Mouse (Mus musculus): ENCODE data around the gene Dqx1. TPM values are rescaled to one million over a fixed set of nuclear protein-coding genes. Genes with fewer than 3 reads are reported as not detected.

The Dqx1 gene
- 1.8 and 2.0 TPM in 2 replicates for polyA plus RNA-seq (2016; fragmentation: Nextera tagmentation; extraction: Ambion mirVana)

DNA sequence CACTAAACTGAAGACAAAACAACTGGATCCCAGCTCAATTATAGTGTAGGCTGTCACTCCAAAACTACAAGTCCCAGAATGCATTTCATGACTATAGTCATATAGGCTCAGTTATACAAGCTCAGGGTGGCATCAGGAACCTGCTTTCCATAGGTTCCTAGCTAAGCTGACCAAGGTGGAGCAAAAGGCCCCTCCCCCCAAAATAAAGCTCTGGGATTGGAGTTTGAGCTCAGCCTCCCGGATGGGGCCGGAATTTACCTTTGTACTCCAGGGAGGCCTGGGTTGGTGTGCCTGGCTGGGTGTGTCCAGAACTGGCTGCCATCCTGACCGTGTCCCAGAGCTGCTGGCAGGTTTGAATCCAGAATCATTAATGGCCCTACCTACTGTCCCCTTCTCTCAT lies at the start of gene Dqx1:
Gene Dqx1, plus strand, starts transcription at position 55 of the 400 bp plus-strand sequence.
- DNase-seq (ENCODE audit: low spot score), result no peak
- peaks cover 25% of the 10 kb centered on the region for H3K36me3 ChIP-seq
- no peaks in the 10 kb centered on the region for H3K9me3 ChIP-seq (replicated peaks)
- no peak within 1 kb of the TSS for H3K27ac ChIP-seq (replicated peaks)
- H3K4me1 ChIP-seq, result peaks cover 28% of the 10 kb centered on the region
- 0 out of 2 replicates have a peak within 1 kb of the TSS, but pooled peaks have one; percentile 97 for H3K4me3 ChIP-seq
- WGBS, result 57% methylated on average over 3 of the region's 3 CpGs
- H3K27me3 ChIP-seq (ENCODE audit: low read depth, poor library complexity, severe bottlenecking), result peaks cover 39% of the 10 kb centered on the region

DNA sequence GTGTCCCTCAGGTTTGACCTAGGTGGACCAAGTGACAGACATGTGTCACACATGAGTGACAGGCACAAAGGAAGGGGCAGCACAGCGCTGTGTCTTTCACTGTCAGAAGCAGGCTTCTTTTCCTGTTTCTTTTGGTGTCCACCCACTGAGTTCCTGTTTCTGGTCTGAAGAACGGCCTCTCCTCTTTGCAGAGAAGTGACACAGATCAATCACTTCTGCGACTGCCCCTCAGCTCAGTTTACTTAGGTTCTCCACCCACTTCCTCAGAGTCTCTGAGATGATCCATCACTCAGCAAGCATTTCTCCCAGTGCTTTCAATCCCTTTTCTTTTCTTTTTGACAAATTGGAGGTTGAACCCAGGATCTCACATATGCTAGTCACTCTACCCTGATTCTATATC lies 49.0 kb upstream of the Dqx1 start:
- Histone ChIP-seq H3K36me3 (no peaks in the 10 kb centered on the region), H3K4me3 (no peak overlapping the region), H3K27me3 (ENCODE audit: low read depth, poor library complexity, severe bottlenecking) (no peaks in the 10 kb centered on the region), H3K9me3 (replicated peaks) (no peaks in the 10 kb centered on the region), H3K4me1 (peaks cover 6% of the 10 kb centered on the region), H3K27ac (replicated peaks) (no peak overlapping the region)
- WGBS, result 75% methylated on average over 3 of the region's 3 CpGs
- no peak for DNase-seq (ENCODE audit: low spot score)

DNA sequence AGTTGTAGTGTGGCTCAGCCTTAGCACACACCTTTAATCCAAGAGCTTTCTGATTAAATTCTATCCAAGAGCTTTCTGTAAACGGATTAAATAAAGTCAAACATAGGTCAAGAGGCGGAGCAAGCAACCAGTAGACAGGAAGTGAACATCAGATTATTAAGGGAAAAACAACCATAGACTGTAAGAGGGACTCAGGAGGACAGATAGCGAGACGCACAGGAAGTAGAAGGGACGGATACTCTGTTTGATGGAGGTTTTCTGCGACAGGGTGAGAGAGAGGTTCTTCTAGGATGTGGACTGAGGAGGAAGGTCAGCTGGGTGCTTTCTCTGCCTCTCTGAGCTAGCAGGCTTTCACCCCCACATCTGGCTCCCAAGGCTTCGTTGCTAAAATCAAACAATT lies 47.6 kb upstream of the Dqx1 start:
- H3K9me3 ChIP-seq (replicated peaks), result no peaks in the 10 kb centered on the region
- WGBS, result 84% methylated on average over 7 of the region's 7 CpGs
- H3K27ac ChIP-seq (replicated peaks), result no peak overlapping the region
- no peak overlapping the region for H3K4me3 ChIP-seq
- H3K4me1 ChIP-seq, result peaks cover 2% of the 10 kb centered on the region
- no peak for DNase-seq (ENCODE audit: low spot score)
- no peaks in the 10 kb centered on the region for H3K36me3 ChIP-seq
- no peaks in the 10 kb centered on the region for H3K27me3 ChIP-seq (ENCODE audit: low read depth, poor library complexity, severe bottlenecking)

DNA sequence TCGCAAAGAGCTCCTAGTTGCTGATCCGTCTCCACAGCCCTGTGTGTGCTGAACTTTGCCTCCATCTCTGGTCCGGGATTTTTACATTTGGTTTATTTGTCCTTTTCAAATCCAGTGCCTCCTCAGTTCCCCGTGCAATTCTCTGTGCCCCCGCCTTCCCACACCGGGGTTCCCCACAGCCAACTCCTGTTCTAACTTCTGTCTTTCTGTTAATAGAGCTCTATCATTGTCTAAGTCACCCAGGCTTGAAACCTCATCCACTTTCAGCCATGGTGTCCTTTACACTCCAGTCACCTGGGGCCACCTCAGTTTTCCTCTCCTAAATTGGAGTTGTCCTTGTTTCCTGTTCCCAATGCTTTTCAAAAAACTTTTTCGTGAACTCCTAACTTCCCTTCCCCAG lies 46.4 kb upstream of the Dqx1 start:
- Histone ChIP-seq H3K27ac (replicated peaks) (no peak overlapping the region), H3K27me3 (ENCODE audit: low read depth, poor library complexity, severe bottlenecking) (no peaks in the 10 kb centered on the region), H3K4me3 (no peak overlapping the region), H3K4me1 (no peaks in the 10 kb centered on the region), H3K36me3 (no peaks in the 10 kb centered on the region), H3K9me3 (replicated peaks) (no peaks in the 10 kb centered on the region)
- WGBS, result 85% methylated on average over 7 of the region's 7 CpGs
- DNase-seq (ENCODE audit: low spot score), result no peak

DNA sequence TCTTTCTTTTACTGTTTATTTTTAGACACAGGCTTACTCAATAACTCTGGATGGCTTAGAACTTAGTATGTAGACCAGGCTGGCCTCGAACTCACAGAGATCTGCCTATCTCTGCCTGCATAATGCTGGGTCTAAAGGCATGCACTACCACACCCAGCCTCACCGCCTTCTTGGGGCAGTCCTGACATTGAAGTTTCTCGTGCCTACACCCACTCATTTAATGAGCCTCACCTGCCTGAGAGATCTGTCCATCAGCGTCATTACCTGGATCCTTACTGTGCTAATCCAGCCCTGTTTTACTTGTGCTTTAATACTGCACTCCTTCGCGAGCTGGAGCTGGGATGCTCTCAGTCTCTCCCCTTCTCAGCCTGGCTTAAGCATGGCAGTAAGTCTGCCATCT lies 45.9 kb upstream of the Dqx1 start:
- no peak overlapping the region for H3K4me3 ChIP-seq
- no peaks in the 10 kb centered on the region for H3K36me3 ChIP-seq
- no peak overlapping the region for H3K27ac ChIP-seq (replicated peaks)
- no peaks in the 10 kb centered on the region for H3K4me1 ChIP-seq
- H3K27me3 ChIP-seq (ENCODE audit: low read depth, poor library complexity, severe bottlenecking), result no peaks in the 10 kb centered on the region
- 81% methylated on average over 6 of the region's 6 CpGs for WGBS
- H3K9me3 ChIP-seq (replicated peaks), result no peaks in the 10 kb centered on the region
- DNase-seq (ENCODE audit: low spot score), result no peak

DNA sequence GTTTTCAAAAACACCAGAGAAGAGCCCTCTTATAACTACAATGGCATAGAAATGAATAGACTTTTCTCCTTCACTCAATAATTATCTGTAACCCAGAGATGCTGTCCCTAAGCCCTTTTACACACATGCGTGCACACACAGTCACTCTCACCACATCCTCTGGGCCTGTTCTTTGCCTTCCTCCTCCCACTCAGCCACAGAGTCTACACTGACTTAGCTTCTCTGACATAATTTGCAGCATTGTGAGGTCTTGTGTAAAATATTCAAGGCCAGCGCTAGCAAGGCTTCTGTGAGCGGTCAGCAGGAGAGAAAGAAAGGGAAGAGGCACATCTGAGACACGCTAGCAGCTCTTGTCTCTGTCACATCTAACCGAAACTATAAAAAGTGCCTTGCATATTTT lies 44.2 kb upstream of the Dqx1 start:
- H3K27ac ChIP-seq (replicated peaks), result no peak overlapping the region
- H3K4me1 ChIP-seq, result no peaks in the 10 kb centered on the region
- H3K9me3 ChIP-seq (replicated peaks), result no peaks in the 10 kb centered on the region
- DNase-seq (ENCODE audit: low spot score), result no peak
- no peaks in the 10 kb centered on the region for H3K27me3 ChIP-seq (ENCODE audit: low read depth, poor library complexity, severe bottlenecking)
- no peaks in the 10 kb centered on the region for H3K36me3 ChIP-seq
- WGBS, result 86% methylated on average over 5 of the region's 5 CpGs
- H3K4me3 ChIP-seq, result no peak overlapping the region

DNA sequence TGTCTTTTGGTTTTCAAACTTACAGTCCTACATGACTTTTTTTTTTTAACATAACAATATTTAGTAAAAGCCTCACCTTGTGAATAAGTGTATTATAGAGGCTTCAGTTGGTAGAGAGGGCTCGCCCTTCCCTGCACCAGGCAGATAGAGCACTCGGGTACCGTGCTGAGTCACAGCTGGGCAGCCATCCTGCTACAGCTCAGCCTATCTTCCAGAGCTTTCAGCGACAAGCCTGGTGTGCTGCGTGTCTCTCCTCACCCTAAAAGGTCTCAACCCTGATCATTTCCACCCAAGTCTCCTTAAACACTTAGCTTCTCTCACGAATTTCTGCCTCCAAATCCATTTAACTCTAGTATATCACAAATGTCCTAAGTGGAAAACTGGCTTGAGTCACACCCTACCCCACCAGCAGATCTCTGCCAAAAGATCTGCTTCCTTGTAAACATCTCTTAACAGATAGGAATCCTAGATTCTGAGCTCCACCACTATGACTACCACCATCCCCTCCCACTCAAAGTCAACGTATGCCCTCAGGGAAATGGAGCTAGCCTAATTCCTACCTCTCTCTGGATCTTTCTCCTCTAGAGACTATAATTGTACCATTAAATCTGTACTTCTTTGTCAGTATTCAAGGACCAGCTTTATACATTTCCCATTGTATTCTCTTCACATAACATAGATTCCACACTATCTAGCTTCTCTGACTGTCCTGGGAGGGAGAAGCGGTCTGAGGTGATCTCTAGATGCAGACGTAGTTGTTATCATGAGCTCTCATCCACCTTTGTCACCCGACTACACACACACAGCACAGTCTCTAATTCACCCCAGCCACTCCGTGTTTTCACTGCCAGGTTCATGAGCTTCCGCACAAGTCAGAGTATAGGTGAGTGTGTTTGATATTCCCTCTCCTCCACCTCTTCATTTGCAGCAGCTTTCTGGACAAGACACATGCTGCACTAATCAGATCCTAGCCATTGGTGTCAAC lies 42.9 kb upstream of the Dqx1 start:
- WGBS, result 79% methylated on average over 12 of the region's 12 CpGs
- H3K27me3 ChIP-seq (ENCODE audit: low read depth, poor library complexity, severe bottlenecking), result no peaks in the 10 kb centered on the region
- no peaks in the 10 kb centered on the region for H3K36me3 ChIP-seq
- no peak overlapping the region for H3K4me3 ChIP-seq
- H3K9me3 ChIP-seq (replicated peaks), result no peaks in the 10 kb centered on the region
- H3K4me1 ChIP-seq, result no peaks in the 10 kb centered on the region
- no peak overlapping the region for H3K27ac ChIP-seq (replicated peaks)
- no peak for DNase-seq (ENCODE audit: low spot score)

DNA sequence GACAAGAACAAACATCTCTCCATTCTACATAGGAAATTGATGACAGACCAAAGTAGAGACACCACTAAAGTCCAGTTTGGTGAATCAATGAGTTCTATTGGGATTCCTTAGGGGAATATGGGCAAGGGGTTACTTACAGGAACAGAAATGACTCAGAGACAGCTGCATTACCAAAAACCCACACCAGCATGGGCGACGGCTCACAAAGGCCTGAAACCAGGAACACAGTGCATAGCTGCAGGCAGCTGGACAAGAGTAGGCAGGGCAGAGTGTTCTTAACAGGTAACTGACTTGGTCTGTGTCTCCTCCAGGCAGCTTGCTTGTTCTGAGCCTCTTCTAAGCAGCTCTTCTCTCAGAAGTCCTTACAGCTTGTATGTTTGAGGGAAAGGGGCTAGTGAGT lies 41.9 kb upstream of the Dqx1 start:
- DNase-seq (ENCODE audit: low spot score), result no peak
- Histone ChIP-seq H3K4me1 (no peaks in the 10 kb centered on the region), H3K4me3 (no peak overlapping the region), H3K27ac (replicated peaks) (no peak overlapping the region), H3K27me3 (ENCODE audit: low read depth, poor library complexity, severe bottlenecking) (no peaks in the 10 kb centered on the region), H3K36me3 (no peaks in the 10 kb centered on the region), H3K9me3 (replicated peaks) (no peaks in the 10 kb centered on the region)
- WGBS, result 87% methylated on average over 2 of the region's 2 CpGs

DNA sequence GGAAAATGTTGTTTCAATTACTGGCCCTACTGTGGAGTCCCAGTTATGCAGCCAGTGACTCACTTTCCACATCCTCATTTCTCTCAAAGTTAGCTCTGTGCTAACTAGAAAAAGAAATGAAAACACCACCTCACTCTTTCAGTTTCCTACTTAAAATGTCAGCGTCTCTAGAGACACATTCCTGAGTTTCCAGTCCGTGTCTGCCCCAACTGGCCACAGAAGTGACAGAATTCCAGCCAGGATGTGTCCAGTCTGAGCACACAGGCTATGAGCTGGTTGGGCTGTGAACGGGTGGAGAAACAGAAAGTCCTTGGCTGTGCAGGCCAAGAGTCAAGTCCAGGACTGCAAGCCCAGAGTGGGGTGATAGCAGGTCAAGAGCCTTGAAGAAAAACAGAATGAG lies 40.5 kb upstream of the Dqx1 start:
- H3K4me1 ChIP-seq, result no peaks in the 10 kb centered on the region
- H3K36me3 ChIP-seq, result no peaks in the 10 kb centered on the region
- no peaks in the 10 kb centered on the region; the same call in 1 of the 2 replicates for H3K27me3 ChIP-seq (ENCODE audit: low read depth, poor library complexity, severe bottlenecking)
- no peaks in the 10 kb centered on the region for H3K9me3 ChIP-seq (replicated peaks)
- H3K27ac ChIP-seq (replicated peaks), result no peak overlapping the region
- WGBS, result 76% methylated on average over 3 of the region's 3 CpGs
- no peak overlapping the region for H3K4me3 ChIP-seq
- no peak for DNase-seq (ENCODE audit: low spot score)

DNA sequence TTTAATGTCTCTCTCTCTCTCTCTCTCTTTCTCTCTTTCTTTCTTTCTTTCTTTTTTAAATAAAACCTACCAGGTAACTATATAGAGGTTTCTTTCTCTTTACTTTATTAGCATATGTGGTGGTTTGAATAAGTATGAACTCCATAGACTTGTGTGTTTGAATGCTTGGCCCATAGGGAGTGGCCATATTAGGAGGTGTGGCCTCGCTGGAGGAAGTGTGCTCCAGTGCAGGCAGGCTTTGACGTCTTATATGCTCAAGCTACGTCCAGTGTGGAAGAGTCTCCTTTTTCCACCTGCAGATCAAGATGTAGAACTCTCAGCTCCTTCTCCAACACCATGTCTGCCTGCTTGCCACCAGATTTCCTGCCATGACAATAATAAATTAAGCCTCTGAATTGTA lies 38.6 kb upstream of the Dqx1 start:
- no peaks in the 10 kb centered on the region; the same call in 1 of the 2 replicates for H3K27me3 ChIP-seq (ENCODE audit: low read depth, poor library complexity, severe bottlenecking)
- no peaks in the 10 kb centered on the region for H3K9me3 ChIP-seq (replicated peaks)
- no peak for DNase-seq (ENCODE audit: low spot score)
- no peak overlapping the region for H3K27ac ChIP-seq (replicated peaks)
- no peaks in the 10 kb centered on the region for H3K36me3 ChIP-seq
- H3K4me1 ChIP-seq, result no peaks in the 10 kb centered on the region
- 76% methylated on average over 3 of the region's 3 CpGs for WGBS
- H3K4me3 ChIP-seq, result no peak overlapping the region

DNA sequence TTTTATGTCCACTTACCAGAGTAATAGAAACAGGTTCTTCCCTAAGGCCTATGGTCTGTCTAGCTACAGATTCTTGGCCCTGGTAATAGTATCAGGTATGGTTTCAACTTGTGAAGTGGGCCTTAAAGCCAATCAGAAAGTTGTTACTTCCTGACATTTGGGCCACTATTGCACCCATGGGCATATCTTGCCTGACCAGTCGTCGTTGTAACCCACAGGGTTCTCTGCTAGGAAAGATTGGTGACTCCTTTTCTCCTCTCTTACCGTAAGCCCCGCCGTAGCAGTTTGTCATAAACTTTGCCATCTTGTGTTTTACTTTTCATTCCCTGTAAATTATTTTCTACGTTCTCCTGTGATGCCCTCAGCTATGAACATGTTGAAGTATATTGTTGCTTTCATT lies 37.5 kb upstream of the Dqx1 start:
- WGBS, result 88% methylated on average over 6 of the region's 6 CpGs
- Histone ChIP-seq H3K27ac (replicated peaks) (no peak overlapping the region), H3K36me3 (no peaks in the 10 kb centered on the region)

DNA sequence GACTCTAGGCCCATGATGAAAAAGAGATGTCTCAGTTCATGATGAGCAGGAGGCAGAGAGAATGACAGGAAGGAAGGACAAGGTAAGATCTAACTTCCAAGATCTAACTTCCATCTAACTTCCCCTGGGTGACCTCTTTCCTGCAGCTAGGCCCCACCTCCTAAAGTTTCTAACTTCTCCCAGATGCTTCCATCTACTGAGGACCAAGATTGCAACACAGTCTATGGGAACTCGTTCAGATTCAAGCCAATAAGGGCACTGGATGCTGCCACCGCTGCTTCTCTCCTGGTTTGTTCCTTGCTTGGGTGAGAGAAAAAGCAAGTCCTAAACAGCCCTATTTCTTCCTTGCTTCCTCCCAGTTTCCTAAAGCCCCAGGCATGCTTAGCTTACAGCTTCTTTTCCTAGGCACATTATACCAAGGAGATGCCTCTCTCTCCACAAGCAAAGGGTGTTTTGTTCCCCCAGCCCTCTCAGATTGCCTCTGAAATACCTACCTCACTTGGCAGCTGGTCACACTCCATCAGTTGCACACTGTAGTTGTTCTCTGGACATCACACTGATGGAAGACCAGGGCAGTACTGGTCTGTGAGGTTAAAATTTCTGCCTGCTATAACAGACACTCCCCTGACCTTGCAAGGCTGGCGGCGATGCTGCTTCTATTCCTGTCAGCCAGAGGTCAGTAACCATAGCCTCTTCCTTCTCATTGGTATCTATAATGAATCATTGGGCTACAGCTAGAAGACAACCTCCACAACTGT lies 36.6 kb upstream of the Dqx1 start:
- 86% methylated on average over 4 of the region's 4 CpGs for WGBS
- Histone ChIP-seq H3K9me3 (replicated peaks) (no peaks in the 10 kb centered on the region), H3K4me1 (no peaks in the 10 kb centered on the region), H3K27me3 (ENCODE audit: low read depth, poor library complexity, severe bottlenecking) (no peaks in the 10 kb centered on the region; the same call in 1 of the 2 replicates), H3K36me3 (no peaks in the 10 kb centered on the region), H3K4me3 (no peak overlapping the region), H3K27ac (replicated peaks) (no peak overlapping the region)
- no peak for DNase-seq (ENCODE audit: low spot score)

More for the DNA sequence above, 37.5 kb upstream of the Dqx1 start:
- no peaks in the 10 kb centered on the region for H3K9me3 ChIP-seq (replicated peaks)
- H3K4me1 ChIP-seq, result no peaks in the 10 kb centered on the region
- no peak overlapping the region for H3K4me3 ChIP-seq
- DNase-seq (ENCODE audit: low spot score), result no peak
- H3K27me3 ChIP-seq (ENCODE audit: low read depth, poor library complexity, severe bottlenecking), result no peaks in the 10 kb centered on the region; the same call in 1 of the 2 replicates

DNA sequence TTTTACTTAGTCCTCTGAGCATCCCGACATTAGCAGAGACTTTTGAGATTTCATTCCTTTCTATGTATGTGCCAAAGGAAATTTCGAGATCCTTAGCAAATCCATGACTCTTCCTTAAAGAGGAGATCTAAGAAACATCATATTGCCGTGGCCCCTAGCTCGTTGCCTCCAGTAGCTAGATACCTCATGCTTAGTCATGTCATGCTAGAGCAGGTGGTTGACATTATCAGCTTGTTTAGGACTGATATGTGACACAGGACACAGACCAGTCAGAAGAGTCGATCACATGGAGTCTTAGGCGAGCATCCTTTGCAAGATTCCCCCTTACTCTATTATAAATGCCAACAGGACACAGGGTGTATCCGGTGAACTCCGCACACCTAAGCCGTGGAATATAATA lies 34.6 kb upstream of the Dqx1 start:
- no peaks in the 10 kb centered on the region for H3K36me3 ChIP-seq
- H3K9me3 ChIP-seq (replicated peaks), result no peaks in the 10 kb centered on the region
- peaks cover 10% of the 10 kb centered on the region for H3K27me3 ChIP-seq (ENCODE audit: low read depth, poor library complexity, severe bottlenecking)
- no peaks in the 10 kb centered on the region for H3K4me1 ChIP-seq
- no peak for DNase-seq (ENCODE audit: low spot score)
- no peak overlapping the region for H3K4me3 ChIP-seq
- H3K27ac ChIP-seq (replicated peaks), result no peak overlapping the region
- 87% methylated on average over 9 of the region's 9 CpGs for WGBS

Measured in midbrain, embryonic 10.5 days (tissue).